Mouse (Mus musculus): Measurements from ENCODE around the gene Ybx1. TPM values are rescaled to one million over a fixed set of nuclear protein-coding genes. Genes with fewer than 3 reads are reported as not detected.

The Ybx1 gene
- polyA plus RNA-seq, 1 experiment from 2014 or later = 673 TPM

DNA sequence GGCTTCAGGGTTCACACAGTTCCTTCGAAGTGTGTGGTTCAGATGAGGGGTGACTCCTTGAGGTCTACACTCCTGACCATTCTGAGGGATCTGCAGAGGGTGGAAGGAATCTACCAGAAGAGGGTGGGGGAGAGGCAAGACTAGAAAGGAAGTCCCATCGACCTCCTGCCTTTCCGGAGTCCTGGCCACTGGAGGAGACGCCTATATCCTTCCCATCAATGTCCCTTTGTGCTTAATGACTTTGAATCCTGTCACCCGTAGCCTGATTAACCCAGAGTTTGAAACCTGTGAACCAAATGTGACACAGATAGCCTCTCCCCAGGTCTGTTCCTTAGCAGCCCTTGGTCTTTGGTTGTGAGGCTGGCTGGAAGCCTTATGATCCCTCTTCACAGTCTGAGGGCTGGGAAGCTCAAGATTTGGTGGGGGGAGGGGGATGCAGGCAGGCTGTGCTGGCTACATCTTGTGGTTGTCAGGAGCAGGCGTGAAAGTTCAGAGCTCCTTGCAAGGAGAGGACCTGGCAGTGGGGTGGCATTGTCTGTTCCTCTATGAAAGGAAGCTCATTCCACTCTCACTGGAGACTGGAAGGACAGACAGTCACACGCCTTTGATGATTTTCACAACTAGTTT, 33.2 kb downstream of the Ybx1 start:
- H3K9me3 ChIP-seq (ENCODE audit: control insufficient read depth, low read length) = no peaks in the 10 kb centered on the region
- no peaks in the 10 kb centered on the region for H3K27me3 ChIP-seq (replicated peaks; ENCODE audit: control insufficient read depth, insufficient read depth, low read length)
- no peak overlapping the region for H3K4me2 ChIP-seq (ENCODE audit: low read depth, low read length)
- DNase-seq (ENCODE audit: low spot score) (no peak), ATAC-seq (ENCODE audit: low read depth) (no peak)
- WGBS = 57% methylated on average over 7 of the region's 7 CpGs
- H3K36me3 ChIP-seq (ENCODE audit: control insufficient read depth, insufficient read depth, low read length) = no peaks in the 10 kb centered on the region
- H3K4me3 ChIP-seq (ENCODE audit: low read depth, low read length) = no peak overlapping the region
- H3K4me1 ChIP-seq (ENCODE audit: control insufficient read depth, insufficient read depth, low read length) = no peaks in the 10 kb centered on the region
- no peak overlapping the region for H3K9ac ChIP-seq (ENCODE audit: low read depth, low read length)
- H3K27ac ChIP-seq (replicated peaks; ENCODE audit: low read depth, low read length) = no peak overlapping the region

DNA sequence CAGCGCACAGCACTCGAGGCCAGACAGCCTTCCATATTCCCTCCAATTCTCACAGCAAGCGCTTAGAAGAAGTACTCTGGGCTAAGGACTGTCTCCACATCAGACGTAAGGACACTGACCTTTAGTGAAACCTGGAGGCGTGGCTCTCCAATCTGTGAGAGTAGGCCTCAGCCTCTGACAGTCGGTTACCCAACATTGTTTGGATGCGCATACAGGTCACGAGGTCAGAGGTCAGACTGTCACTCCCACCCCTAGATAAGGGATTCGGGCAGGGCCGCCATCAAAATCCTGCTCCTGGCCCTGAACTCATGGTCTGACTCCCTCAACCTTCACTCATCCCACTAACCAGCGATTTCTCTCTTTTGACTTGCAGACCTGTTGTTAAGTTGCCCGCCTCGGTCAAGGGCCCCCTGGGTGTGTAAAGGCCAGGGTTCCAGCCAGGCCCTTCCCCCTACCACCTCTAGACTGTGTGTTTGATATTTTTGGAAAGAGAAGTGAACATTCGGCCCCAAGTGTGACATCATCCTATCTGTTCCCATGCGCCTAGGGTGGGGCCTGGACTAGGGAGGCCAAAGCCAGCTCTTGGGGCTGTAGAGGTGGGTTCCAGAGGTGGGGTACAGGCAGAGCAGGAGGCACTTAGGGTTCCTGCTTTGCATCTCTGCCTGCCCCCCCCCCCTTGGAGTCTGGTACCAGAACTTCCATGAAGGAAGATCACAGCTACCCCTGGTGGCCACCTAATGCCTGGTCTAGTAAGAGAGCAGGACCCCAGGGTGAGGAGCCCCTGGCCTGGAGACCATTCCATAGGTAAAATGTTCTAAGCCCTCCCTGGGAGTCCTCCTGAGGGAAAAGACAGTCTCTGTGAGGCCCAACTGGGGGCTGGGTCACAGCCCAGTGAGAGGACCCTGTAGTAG, 34.8 kb downstream of the Ybx1 start:
- WGBS = 83% methylated on average over 15 of the region's 15 CpGs
- no peak overlapping the region for H3K4me3 ChIP-seq (ENCODE audit: low read depth, low read length)
- H3K27ac ChIP-seq (replicated peaks; ENCODE audit: low read depth, low read length) = no peak overlapping the region
- ATAC-seq (ENCODE audit: low read depth) (no peak), DNase-seq (ENCODE audit: low spot score) (no peak)
- H3K36me3 ChIP-seq (ENCODE audit: control insufficient read depth, insufficient read depth, low read length) = no peaks in the 10 kb centered on the region
- no peaks in the 10 kb centered on the region for H3K27me3 ChIP-seq (replicated peaks; ENCODE audit: control insufficient read depth, insufficient read depth, low read length)
- no peaks in the 10 kb centered on the region for H3K4me1 ChIP-seq (ENCODE audit: control insufficient read depth, insufficient read depth, low read length)
- no peaks in the 10 kb centered on the region for H3K9me3 ChIP-seq (ENCODE audit: control insufficient read depth, low read length)
- no peak overlapping the region for H3K9ac ChIP-seq (ENCODE audit: low read depth, low read length)
- no peak overlapping the region for H3K4me2 ChIP-seq (ENCODE audit: low read depth, low read length)

- 66% methylated on average over 6 of the region's 6 CpGs for WGBS
- Histone ChIP-seq H3K36me3 (ENCODE audit: control insufficient read depth, insufficient read depth, low read length) (no peaks in the 10 kb centered on the region), H3K4me3 (ENCODE audit: low read depth, low read length) (no peak overlapping the region), H3K4me1 (ENCODE audit: control insufficient read depth, insufficient read depth, low read length) (peaks cover 8% of the 10 kb centered on the region), H3K27me3 (replicated peaks; ENCODE audit: control insufficient read depth, insufficient read depth, low read length) (no peaks in the 10 kb centered on the region), H3K9me3 (ENCODE audit: control insufficient read depth, low read length) (no peaks in the 10 kb centered on the region), H3K27ac (replicated peaks; ENCODE audit: low read depth, low read length) (no peak overlapping the region), H3K9ac (ENCODE audit: low read depth, low read length) (no peak overlapping the region), H3K4me2 (ENCODE audit: low read depth, low read length) (no peak overlapping the region)
- ATAC-seq (ENCODE audit: low read depth) (no peak), DNase-seq (ENCODE audit: low spot score) (no peak)
These were observed 37.3 kb downstream of the Ybx1 start for GRCm38 (mm10) chr4:119257083-119257482.

DNA sequence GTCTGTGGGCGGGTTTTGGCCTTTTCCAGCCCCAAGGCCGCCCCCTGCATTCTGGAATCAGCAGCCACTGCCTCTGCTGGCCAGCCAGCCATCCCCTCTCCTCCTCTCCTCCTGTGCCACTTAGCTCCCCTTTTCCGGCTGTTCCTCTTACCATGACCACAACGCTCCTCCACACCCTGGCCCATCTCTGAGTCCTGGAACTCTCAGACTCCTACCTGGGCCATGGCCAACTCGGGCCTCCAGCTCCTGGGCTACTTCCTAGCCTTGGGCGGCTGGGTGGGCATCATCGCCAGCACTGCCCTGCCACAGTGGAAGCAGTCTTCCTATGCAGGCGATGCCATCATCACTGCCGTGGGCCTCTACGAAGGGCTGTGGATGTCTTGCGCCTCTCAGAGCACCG, 39.1 kb downstream of the Ybx1 start, which contains the start of gene Cldn19:
Gene Cldn19 (plus strand): TSS at position 64 of the 400 bp plus-strand sequence.
- no peaks in the 10 kb centered on the region for H3K9me3 ChIP-seq (ENCODE audit: control insufficient read depth, low read length)
- no peaks in the 10 kb centered on the region for H3K36me3 ChIP-seq (ENCODE audit: control insufficient read depth, insufficient read depth, low read length)
- no peak for ATAC-seq (ENCODE audit: low read depth)
- H3K4me2 ChIP-seq (ENCODE audit: low read depth, low read length) = 0 out of 2 replicates have a peak within 1 kb of the TSS, but pooled peaks have one; percentile 4
- no peak for DNase-seq (ENCODE audit: low spot score)
- WGBS = 81% methylated on average over 10 of the region's 12 CpGs
- peaks cover 8% of the 10 kb centered on the region for H3K4me1 ChIP-seq (ENCODE audit: control insufficient read depth, insufficient read depth, low read length)
- H3K27ac ChIP-seq (replicated peaks; ENCODE audit: low read depth, low read length) = peak within 1 kb of the TSS; percentile 65
- H3K27me3 ChIP-seq (replicated peaks; ENCODE audit: control insufficient read depth, insufficient read depth, low read length) = no peaks in the 10 kb centered on the region
- H3K9ac ChIP-seq (ENCODE audit: low read depth, low read length) = peak within 1 kb of the TSS; percentile 42; the same call in 1 of the 2 replicates
- H3K4me3 ChIP-seq (ENCODE audit: low read depth, low read length) = no peak within 1 kb of the TSS

DNA sequence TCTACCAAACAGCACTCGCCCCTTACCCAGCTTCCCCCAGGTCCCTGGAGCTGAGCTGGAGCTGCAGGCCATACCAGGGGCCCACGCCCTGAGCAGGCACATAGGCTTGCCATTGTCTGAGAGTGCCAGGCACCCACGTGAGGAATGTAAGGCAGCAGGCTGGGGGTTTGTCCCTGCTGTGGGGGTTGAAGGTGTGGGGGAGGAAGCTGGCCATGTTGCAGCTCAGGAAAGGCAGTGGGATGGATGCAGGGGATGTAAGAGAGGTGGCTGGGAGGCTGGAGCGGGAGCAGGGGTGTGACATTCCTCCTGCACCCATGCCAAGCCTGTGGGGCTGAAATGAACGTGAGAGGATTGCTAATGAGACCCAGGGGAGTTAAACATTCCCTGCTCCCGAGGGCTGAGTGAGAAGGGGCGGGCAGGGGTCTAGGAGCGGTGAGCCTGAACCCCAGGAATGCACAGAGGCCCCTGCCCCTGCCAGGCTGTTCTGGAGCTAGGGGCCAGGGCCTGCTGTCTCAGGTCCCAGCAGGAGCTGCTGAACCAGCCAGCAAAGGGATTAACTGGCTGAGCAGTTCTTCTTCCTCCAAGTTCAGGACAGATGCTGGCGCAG, 40.3 kb downstream of the Ybx1 start:
- WGBS = 29% methylated on average over 9 of the region's 9 CpGs
- no peaks in the 10 kb centered on the region for H3K27me3 ChIP-seq (replicated peaks; ENCODE audit: control insufficient read depth, insufficient read depth, low read length)
- H3K4me3 ChIP-seq (ENCODE audit: low read depth, low read length) = no peak overlapping the region
- H3K9me3 ChIP-seq (ENCODE audit: control insufficient read depth, low read length) = no peaks in the 10 kb centered on the region
- peak overlapping the region; percentile 65 for H3K27ac ChIP-seq (replicated peaks; ENCODE audit: low read depth, low read length)
- H3K4me2 ChIP-seq (ENCODE audit: low read depth, low read length) = 0 out of 2 replicates have a peak overlapping the region, but pooled peaks have one; percentile 4
- peaks cover 8% of the 10 kb centered on the region for H3K4me1 ChIP-seq (ENCODE audit: control insufficient read depth, insufficient read depth, low read length)
- ATAC-seq (ENCODE audit: low read depth) (peak; percentile 69), DNase-seq (ENCODE audit: low spot score) (peak; percentile 46)
- peak overlapping the region; percentile 42; the same call in 1 of the 2 replicates for H3K9ac ChIP-seq (ENCODE audit: low read depth, low read length)
- no peaks in the 10 kb centered on the region for H3K36me3 ChIP-seq (ENCODE audit: control insufficient read depth, insufficient read depth, low read length)

DNA sequence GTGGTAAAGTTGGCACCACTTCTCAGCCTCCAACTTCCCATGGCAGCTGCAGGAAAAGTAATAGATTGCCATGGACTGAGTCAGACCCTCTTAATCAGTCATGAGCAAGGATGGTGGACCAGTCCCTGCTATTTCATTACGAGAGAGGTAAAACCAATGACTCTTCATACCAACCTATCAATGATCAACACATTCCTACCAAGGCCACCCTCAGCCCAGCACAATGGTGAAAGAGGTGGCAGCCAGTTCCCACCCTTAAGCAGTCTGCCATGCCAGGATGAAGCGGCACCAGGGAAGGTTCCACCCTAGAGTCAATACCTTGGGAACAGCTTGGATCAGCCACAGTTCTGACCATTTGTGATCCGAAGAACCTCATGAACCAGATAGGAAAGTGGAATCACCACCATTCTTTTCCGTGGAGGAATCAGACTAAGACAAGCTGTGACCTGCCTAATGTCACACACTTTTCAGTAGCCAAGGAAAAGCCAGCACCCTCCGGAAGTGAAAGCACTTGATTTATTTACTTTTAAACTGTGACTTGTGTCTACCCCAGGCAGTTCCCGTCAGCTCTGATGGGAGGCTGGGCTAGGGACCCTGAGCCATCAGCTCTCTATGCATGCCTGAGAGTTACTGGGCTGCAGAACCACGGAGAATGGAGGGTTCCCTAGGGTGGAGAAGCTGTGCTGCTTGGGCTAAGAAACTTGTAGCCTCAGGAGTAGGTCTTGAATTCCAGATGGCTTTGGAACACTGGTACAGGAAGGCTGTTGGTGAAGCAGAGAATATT, 42.2 kb downstream of the Ybx1 start:
- Histone ChIP-seq H3K27me3 (replicated peaks; ENCODE audit: control insufficient read depth, insufficient read depth, low read length) (no peaks in the 10 kb centered on the region), H3K9ac (ENCODE audit: low read depth, low read length) (no peak overlapping the region), H3K4me2 (ENCODE audit: low read depth, low read length) (no peak overlapping the region), H3K4me3 (ENCODE audit: low read depth, low read length) (no peak overlapping the region), H3K27ac (replicated peaks; ENCODE audit: low read depth, low read length) (no peak overlapping the region), H3K4me1 (ENCODE audit: control insufficient read depth, insufficient read depth, low read length) (peaks cover 8% of the 10 kb centered on the region), H3K36me3 (ENCODE audit: control insufficient read depth, insufficient read depth, low read length) (peaks cover 11% of the 10 kb centered on the region), H3K9me3 (ENCODE audit: control insufficient read depth, low read length) (no peaks in the 10 kb centered on the region)
- DNase-seq (ENCODE audit: low spot score) (no peak), ATAC-seq (ENCODE audit: low read depth) (no peak)
- WGBS = 58% methylated on average over 7 of the region's 7 CpGs

- Histone ChIP-seq H3K4me2 (ENCODE audit: low read depth, low read length) (no peak overlapping the region), H3K9me3 (ENCODE audit: control insufficient read depth, low read length) (no peaks in the 10 kb centered on the region), H3K4me3 (ENCODE audit: low read depth, low read length) (no peak overlapping the region), H3K4me1 (ENCODE audit: control insufficient read depth, insufficient read depth, low read length) (no peaks in the 10 kb centered on the region), H3K27ac (replicated peaks; ENCODE audit: low read depth, low read length) (no peak overlapping the region), H3K36me3 (ENCODE audit: control insufficient read depth, insufficient read depth, low read length) (peaks cover 47% of the 10 kb centered on the region), H3K27me3 (replicated peaks; ENCODE audit: control insufficient read depth, insufficient read depth, low read length) (no peaks in the 10 kb centered on the region), H3K9ac (ENCODE audit: low read depth, low read length) (no peak overlapping the region)
- ATAC-seq (ENCODE audit: low read depth) (no peak), DNase-seq (ENCODE audit: low spot score) (no peak)
- 72% methylated on average over 11 of the region's 11 CpGs for WGBS
These were observed 45.9 kb downstream of the Ybx1 start for GRCm38 (mm10) chr4:119248407-119248965.
